Mouse (Mus musculus) bone marrow macrophage, adult 2 months (primary cell): ENCODE data around the gene Slc29a1.

Experiments
- CTCF ChIP-seq: IDR thresholded peaks from 2 replicates; pipeline ENCODE4 v1.5.1; 2012; ENCODE audit warnings: low read depth, mild to moderate bottlenecking, low read length, moderate library complexity
- POLR2A ChIP-seq: IDR thresholded peaks from 2 replicates; pipeline ENCODE4 v1.6.1; 2012; ENCODE audit warnings: mild to moderate bottlenecking, low read depth, low read length, borderline replicate concordance

- TF ChIP-seq CTCF = no peak
- TF ChIP-seq POLR2A = no peak
Observed at GRCm38 (mm10) chr17:45585725-45586448, 13.5 kb downstream of the Slc29a1 start.
